ENCODE assay signal across 21 mouse cellular contexts in genomic region chr9:27164957-27165356, GRCm38 (mm10). TPM values are rescaled to one million over a fixed set of nuclear protein-coding genes. Genes with fewer than 3 reads are reported as not detected.
DNase-seq lines count a peak whose midpoint lies in the region; ATAC-seq lines count a peak whose summit lies in the region.
"Had no signal": no experiment of that assay in that cellular context is flagged by ENCODE, and none has a peak within 500 bp of the region (broad histone marks: within the 10 kb centered on the region; RNA-seq: fewer than 3 reads in every experiment).

No protein-coding gene starts in this region.

- no peak for ATAC-seq in hindbrain, embryonic 12.5 days (ENCODE audit: low FRiP score)
- ATAC-seq in megakaryocyte-erythroid progenitor cell, adult 5-6 weeks (replicated peaks; ENCODE audit: low FRiP score, low TSS enrichment, poor library complexity, severe bottlenecking) = no peak
- ATAC-seq: activated CD4-positive, CD25-positive, alpha-beta regulatory T cell, adult 4 months; intestine, embryonic 15.5 days had no signal

- H3K36me3 ChIP-seq in hindbrain, embryonic 10.5 days = no peaks in the 10 kb centered on the region
- H3K36me3 ChIP-seq in hindbrain, embryonic 12.5 days = no peaks in the 10 kb centered on the region
- H3K36me3 ChIP-seq: embryonic facial prominence, embryonic 13.5 days; heart, embryonic 10.5 days; intestine, embryonic 15.5 days had no signal

- DNase-seq in hindbrain, embryonic 10.5 days (ENCODE audit: low spot score) = no peak
- peak; percentile 56 for DNase-seq in Muller cell, postnatal 12 days (ENCODE audit: inconsistent ontology term)
- DNase-seq in ZHBTc4 (ENCODE audit: low read depth, low spot score) = peak; percentile 85
- DNase-seq in frontal cortex, postnatal 10 days (ENCODE audit: low spot score in 2 of 2) = no peak
- DNase-seq: adrenal gland, postnatal 14 days; cerebellum, adult 11-12 months; cerebellum, adult 9-10 months; cerebellum, postnatal 36 days; gastrocnemius, postnatal 10 days; heart, adult 18-20 months; heart, postnatal 10 days; heart, postnatal 4 days; kidney, adult 18-20 months had no signal

- H3K4me2 ChIP-seq in hindbrain, embryonic 12.5 days (replicated peaks) = no peak overlapping the region
- H3K4me2 ChIP-seq: embryonic facial prominence, embryonic 13.5 days; hindbrain, embryonic 14.5 days; intestine, embryonic 15.5 days had no signal

- peaks cover 9% of the 10 kb centered on the region for H3K4me1 ChIP-seq in hindbrain, embryonic 10.5 days (replicated peaks)
- H3K4me1 ChIP-seq in hindbrain, embryonic 12.5 days = no peaks in the 10 kb centered on the region
- H3K4me1 ChIP-seq: embryonic facial prominence, embryonic 13.5 days; heart, embryonic 10.5 days; intestine, embryonic 15.5 days had no signal

- H3K27me3 ChIP-seq in hindbrain, embryonic 10.5 days (ENCODE audit: insufficient read depth, poor library complexity, severe bottlenecking) = no peaks in the 10 kb centered on the region
- no peaks in the 10 kb centered on the region for H3K27me3 ChIP-seq in hindbrain, embryonic 12.5 days
- H3K27me3 ChIP-seq: embryonic facial prominence, embryonic 13.5 days; intestine, embryonic 15.5 days had no signal

- no peak overlapping the region for H3K4me3 ChIP-seq in hindbrain, embryonic 10.5 days
- no peak overlapping the region for H3K4me3 ChIP-seq in hindbrain, embryonic 12.5 days
- H3K4me3 ChIP-seq: embryonic facial prominence, embryonic 13.5 days; heart, embryonic 10.5 days; intestine, embryonic 15.5 days had no signal

- H3K9me3 ChIP-seq in hindbrain, embryonic 10.5 days = no peaks in the 10 kb centered on the region
- no peaks in the 10 kb centered on the region for H3K9me3 ChIP-seq in hindbrain, embryonic 12.5 days (replicated peaks)
- H3K9me3 ChIP-seq: embryonic facial prominence, embryonic 13.5 days; heart, embryonic 10.5 days; intestine, embryonic 15.5 days had no signal

- 26% methylated on average over 2 of the region's 2 CpGs for WGBS in hindbrain, embryonic 10.5 days
- WGBS in hindbrain, embryonic 12.5 days = 23% methylated on average over 2 of the region's 2 CpGs

- no peak overlapping the region for H3K9ac ChIP-seq in hindbrain, embryonic 12.5 days
- H3K9ac ChIP-seq: embryonic facial prominence, embryonic 13.5 days; hindbrain, embryonic 14.5 days; intestine, embryonic 15.5 days had no signal

- 0 out of 2 replicates have a peak overlapping the region, but pooled peaks have one; percentile 2 for H3K27ac ChIP-seq in hindbrain, embryonic 10.5 days
- H3K27ac ChIP-seq in hindbrain, embryonic 12.5 days = no peak overlapping the region
- H3K27ac ChIP-seq: embryonic facial prominence, embryonic 13.5 days; heart, embryonic 10.5 days; hindbrain, embryonic 14.5 days; intestine, embryonic 15.5 days had no signal

RNA-seq across cellular contexts. Expression of gene Jam3, which starts 9.7 kb away (rescaled TPM):
- polyA plus RNA-seq in hindbrain, embryonic 10.5 days (2016; fragmentation: Nextera tagmentation; extraction: Ambion mirVana) = 133 TPM in 2 replicates
- polyA plus RNA-seq in hindbrain, embryonic 12.5 days (2016; fragmentation: Nextera tagmentation; extraction: Ambion mirVana) = 131 and 133 TPM in 2 replicates
- total RNA-seq in megakaryocyte-erythroid progenitor cell, adult 5-6 weeks (2014; fragmentation: Nextera tagmentation) = not detected in 2 replicates
- total RNA-seq in megakaryocyte-erythroid progenitor cell, adult 5-6 weeks (2017) = not detected in 2 replicates
- total RNA-seq: MEL had no signal

Comparison
In these comparisons a context has a peak if more than half of its experiments do, and no peak if none do; other contexts are left out.
1. DNase-seq: peak in Muller cell, postnatal 12 days (single experiment) and ZHBTc4 (single experiment); none in hindbrain, embryonic 10.5 days (single experiment) and frontal cortex, postnatal 10 days (0 of 2).